Mouse (Mus musculus): ENCODE data around the gene Kcnh8.

Kcnh8 gene

DNA sequence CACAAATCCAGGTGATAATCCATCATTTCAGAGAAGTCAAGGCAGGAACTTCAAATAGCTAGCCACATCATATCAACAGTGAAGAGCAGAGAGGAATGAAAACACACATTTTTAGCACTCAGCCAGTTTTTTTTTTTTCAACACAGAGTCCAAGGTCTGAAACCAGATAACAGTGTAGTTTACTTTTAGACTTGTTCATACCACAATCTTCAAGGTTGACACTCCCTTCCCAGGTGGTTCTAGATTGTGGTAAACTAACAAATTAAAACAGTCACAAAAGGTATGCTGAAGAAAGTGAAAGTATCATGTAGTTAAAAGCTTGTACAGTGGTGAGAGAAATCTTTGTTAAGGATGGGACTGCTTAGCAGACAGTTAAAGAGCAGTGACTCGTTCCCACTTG lies 216.5 kb downstream of the Kcnh8 start:
- no peak for DNase-seq (ENCODE audit: low read depth)

DNA sequence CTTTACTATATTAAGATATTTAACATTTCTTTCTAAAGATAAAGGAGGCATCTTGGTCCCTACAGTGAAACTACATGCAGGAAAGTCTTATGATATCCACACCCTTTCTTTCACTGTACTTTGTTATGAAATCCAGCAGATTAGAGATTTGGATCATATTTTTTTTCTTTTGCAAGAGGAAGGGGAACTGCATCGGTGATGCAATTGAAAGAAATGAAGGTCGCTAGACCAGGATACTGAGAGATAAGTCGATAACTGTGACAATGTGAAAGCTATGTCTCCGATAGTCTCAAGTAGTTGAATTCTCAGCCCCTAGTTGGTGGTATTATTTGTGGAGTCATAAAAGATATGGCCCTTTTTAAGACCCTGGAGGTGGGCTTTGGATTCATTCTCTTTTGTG lies 227.2 kb downstream of the Kcnh8 start:
- DNase-seq (ENCODE audit: low read depth): no peak

DNA sequence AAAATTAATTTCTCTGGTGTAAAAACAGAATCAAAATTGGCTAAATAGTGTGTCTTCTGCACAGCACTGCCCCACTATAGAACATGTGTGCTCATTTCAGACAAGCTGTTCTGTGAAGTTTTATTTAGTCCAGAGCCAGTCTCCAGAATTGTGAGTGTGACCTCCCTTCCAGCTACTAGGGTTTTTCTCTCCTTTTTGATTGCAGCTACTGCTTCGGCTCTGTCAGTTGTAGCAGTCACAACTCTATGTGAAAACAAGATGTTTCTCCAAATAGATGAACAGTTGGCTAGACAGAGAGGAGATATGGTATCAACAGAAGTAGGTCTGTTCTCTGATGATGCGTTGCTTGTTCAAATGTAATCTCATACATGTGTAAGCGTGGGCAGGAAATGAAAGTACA lies 270.7 kb downstream of the Kcnh8 start:
- DNase-seq (ENCODE audit: low read depth): no peak

DNA sequence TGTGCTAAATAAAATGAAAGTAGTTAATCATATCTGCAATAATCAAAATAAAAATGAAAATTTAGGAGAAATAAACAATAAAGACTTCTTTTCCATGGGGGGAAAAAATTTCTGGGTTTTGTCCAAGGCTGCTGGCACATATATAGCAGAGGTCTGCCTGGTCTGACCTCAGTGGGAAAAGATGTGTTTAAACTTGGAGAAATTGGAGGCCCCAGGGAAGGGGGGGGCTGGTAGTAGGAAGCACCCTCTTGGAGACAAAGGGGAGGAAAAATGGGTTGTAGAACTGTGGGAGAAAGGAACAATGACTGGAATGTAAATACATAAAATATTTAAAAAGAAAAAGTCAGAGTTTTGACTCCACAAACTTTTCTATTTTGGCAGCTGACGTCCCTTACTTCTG lies 276.5 kb downstream of the Kcnh8 start:
- no peak for DNase-seq (ENCODE audit: low read depth)

DNA sequence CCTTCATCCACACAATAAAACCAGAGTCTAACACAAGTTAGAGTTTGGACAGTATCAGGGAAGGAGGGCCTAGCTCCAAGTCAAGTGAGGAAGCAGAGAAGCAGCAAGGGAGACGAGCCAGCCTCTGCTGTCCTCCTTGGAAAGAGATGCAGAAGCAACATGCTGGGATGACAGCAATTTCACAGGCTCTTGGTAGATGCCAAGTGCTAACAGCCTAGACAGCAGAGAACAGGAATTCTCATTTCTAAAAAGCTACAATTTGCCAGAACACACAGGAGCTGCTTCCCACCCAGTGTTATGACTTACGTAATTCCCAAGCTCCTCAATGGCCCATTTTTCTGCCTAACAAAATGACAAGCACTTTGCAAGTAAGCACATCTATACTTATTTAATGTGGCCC lies 277.5 kb downstream of the Kcnh8 start:
- no peak for DNase-seq (ENCODE audit: low read depth)

DNA sequence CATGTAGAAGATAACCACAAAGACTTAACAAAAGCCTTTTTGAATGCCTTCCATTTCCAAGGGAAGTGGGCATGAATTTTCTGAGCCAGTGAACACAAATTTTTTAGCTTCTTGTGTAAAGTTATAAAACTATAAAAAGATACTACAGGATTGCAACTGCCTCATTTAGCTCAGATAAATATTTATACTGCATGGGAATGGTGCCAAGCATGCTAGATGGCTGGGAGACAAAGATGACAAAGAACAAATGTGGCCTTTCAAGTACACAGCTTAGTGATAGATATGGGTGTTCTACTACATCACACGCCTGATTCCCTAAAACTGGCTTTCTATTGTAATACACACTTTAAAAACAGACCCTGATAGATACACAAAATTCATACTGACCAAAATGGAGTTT lies 282.7 kb downstream of the Kcnh8 start:
- DNase-seq (ENCODE audit: low read depth): no peak

DNA sequence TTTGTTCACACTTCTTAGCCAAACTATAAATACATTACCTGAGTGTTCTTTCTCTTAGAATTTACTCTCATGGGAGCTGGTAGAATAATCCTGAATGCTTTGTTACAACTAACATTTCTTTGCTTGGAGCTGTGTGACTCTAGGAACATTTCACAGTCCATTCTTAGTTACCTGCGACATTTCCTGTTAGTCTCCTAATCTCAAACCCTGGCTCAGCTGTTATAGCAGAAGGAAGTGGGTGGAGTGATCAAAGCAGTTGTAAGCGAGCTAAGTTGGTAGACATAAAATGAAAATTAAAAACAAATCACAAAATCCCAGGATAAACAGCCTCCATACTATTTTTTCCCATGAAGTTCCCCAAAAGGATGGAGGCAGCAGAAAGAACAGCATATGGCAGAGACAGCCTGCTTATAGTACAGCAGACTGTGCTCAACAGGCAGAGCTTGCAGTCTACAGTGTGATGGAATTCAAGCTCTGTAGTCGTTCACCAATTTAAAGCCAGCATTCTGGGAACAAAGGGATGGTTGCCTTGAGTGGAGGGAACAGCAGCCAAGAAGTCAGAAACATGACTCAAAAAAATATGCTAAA lies 318.1 kb downstream of the Kcnh8 start:
- no peak for DNase-seq (ENCODE audit: low read depth)

DNA sequence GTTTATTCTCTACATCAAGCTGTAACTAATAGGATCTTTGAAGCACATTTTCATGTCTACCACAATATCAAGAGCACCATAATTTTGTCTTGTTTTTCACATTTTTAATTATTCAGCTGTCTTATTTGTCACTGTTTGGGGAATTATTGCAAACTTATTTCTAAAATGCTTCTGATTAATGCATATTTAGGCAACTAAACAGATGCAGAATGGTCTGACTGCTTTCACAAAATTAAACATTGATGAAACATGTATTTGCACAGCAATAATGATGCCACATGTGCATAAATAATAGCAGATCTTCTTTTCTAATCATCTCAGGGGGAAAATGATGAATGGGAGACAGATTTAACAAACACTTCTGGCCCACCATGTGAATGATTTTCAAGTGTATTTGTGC lies 341.5 kb downstream of the Kcnh8 start:
- DNase-seq (ENCODE audit: low read depth): no peak

DNA sequence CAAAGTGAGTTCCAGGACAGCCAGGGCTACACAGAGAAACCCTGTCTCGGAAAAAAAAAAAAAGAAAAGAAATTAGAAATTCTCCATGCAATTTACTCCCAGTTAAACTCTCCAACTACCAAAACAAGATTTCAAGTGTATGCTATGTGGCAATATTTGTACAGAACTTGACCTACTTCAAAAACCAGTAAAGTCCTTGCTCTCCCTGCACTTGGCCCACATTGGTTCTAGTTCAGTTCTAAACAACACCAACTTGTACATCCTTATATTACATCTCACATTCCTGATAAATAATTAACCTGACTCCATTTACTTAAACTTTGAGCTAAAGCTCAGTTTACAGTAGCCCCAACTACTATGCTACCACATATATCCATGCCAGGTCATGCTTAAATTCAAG lies 370.2 kb downstream of the Kcnh8 start:
- DNase-seq (ENCODE audit: low read depth): no peak

DNA sequence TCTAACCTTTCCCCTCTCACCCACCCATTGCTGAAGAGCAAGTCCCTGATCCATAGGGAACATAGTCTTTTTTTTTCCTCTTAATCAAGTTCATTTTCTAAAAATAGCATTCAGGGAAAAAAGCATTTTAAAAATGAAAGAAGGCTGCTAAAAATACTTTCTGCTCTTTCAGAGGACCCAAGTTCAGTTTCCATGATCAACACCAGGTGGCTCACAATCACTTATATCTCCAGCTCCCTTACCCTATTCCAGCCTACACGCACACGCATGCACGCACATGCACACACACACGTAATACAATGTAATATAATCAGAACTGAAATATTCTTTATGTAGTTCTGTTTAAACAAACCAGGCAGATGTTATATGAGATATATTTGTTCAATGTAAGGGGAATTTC lies 378.4 kb downstream of the Kcnh8 start:
- DNase-seq (ENCODE audit: low read depth): no peak

Measured in c-Kit-positive CD71-negative TER-119-negative erythroid progenitor cells, embryonic 14.5 days (primary cell).